Mouse (Mus musculus): ENCODE measurements around the gene Sdad1.
A peak's percentile ranks its signal among the peaks of the same experiment; 100 is the strongest.
"Not testable (repeated sequence)": the region's sequence is repeated elsewhere in the genome, so short reads cannot be mapped to it uniquely, and the experiment has no call there.

Gene Sdad1

DNA sequence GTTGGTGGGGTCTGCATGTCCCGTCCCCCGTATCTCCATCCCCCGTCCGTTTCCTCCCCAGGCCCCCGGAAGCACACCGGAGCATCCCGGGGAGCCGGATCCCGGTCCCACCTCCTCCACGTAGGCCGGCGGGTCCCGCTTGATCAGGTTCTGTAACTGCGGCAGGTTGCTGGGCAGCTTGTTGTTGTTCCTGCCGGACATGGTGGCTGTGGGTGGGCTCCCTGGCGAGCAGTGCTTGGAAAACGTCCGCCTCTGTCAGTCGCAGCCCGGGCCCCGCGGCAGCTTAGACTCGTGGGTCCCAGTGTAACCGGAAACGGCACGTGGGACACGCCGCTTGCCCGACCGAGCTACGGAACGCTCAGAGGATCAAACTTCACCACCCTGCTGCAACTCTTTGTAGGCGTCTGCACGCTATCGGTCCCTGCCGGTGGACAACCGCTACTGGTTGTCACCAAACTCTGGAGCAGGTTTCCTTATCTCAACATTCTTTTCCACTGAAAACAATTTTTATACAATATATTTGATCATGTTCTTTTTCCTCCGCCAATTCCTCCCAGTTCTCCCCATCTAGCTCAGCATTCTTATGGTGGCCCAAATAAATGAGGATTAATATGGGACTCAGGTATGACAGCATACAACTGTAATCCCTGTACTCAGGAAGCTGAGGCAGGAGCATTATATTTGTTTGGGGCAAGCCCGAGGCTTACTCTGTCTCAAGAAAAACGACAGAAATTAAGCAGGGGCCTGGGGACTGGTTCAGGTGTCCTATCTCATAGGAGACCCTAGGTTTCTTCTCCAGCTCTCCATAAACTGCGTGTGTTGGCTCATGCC lies at the start of gene Sdad1:
Sdad1 (minus strand) TSS at position 799 of the 831 bp plus-strand sequence.
- DNase-seq (ENCODE audit: low read depth, low spot score): peak; percentile 95

DNA sequence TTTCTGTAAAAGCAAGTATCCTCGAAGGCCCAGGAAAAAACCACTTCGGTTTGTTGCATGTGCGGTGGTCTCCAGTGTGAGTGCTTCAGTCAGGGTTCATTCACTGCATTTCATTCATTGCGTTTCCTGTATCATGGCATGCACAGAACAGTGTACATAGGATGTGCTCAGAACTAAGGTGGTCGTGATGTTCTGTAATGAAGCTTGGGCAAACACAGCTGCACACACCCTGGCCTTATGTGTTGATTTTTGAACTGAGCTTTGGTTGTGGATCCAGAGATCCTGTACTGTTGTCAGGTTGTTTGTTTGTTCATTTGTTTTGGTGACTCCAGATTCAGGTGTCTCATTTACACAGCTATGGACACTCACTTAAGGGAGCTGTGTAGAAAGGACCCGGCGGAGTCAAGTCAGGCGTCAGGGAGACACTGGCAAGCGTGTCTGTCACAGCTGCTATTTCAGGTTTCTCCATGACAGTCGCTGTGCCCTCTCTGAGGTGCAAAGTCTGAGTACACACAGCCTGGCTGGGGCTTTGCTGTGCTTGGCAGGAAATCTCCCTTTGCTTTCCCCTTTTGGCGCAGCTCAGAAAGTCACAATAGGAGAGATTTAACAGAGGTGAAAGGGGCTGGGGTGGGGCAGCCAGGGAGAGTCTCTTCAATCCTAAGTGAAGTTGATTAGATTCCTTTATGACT lies 48.6 kb upstream of the Sdad1 start:
- DNase-seq (ENCODE audit: low read depth, low spot score): no peak

DNA sequence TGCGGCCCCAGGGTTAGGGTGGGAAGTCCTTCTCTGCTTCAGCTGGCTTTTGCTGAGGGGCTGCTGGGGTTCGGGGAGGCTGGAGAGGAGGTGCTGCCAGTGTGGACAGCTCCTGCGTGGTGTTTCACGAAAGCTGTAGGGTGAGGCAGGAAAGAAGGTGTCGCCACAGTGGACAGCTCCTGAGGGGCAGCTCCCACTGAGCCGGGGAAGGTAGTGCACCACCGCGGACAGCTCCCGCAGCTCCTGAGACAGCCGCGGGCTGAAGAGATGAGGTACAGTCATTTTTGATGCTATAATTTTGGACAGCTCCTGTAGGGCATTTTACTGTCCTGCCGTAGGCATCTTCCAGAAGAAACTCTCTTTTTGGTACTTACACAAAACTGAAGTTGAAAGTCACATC lies 47.8 kb upstream of the Sdad1 start:
- no peak for DNase-seq (ENCODE audit: low read depth, low spot score)

DNA sequence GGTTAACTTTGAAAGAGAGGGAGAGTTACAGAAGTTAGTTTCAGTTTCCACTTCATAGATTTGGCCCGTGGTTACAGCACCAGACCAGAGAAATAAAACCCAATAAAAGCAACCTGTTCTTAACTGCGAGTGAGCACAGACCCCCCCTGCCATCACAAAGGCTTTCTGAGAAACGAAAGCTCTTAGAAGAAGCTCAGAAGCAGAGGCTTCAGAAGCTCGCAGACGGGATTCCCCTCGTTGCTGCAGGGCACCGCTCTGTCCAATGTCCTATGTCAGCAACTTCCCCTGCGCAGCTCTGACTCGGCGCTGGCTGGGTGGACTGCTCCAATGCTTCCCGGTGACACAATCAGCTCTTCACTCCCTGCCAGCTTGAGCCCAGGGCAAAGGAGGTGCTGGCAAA lies 43.2 kb upstream of the Sdad1 start:
- DNase-seq (ENCODE audit: low read depth, low spot score): peak; percentile 84

DNA sequence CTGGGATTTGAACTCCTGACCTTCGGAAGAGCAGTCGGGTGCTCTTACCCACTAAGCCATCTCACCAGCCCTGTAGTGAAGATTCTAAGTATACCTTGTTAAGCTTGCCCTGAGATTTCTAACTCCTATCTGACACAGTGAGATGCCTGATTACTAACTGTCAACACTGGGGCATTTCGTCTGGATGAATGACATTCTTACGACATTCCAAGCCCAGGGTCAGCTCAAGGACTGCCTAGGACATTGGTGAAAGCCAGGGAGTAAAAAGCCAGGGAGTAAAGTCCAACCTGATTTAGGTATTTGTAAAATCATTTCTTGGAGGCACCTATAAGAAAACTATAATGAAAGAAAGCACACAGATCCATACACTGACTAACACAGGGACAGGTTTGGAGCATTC lies 42.4 kb upstream of the Sdad1 start:
- not testable (repeated sequence) for DNase-seq (ENCODE audit: low read depth, low spot score)

DNA sequence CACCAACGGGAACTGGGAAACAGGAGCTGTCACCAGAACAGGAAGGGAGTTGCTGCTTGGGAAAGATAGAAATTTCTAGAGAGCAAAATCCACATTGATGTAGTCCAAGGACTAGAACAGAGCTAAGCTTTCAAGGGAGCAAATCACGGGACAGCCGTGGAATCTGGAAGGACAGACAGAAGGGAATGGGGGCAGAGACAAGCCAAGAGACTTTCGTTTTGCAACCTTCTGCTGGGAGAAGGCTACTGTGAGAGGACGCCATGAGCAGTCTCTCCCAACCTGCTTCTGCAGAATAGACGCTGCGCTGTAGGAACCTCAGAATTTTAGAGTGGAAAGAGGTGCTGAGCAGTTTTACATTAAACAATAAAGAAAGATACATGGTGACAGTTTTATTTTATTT lies 39.5 kb upstream of the Sdad1 start:
- DNase-seq (ENCODE audit: low read depth, low spot score): no peak

DNA sequence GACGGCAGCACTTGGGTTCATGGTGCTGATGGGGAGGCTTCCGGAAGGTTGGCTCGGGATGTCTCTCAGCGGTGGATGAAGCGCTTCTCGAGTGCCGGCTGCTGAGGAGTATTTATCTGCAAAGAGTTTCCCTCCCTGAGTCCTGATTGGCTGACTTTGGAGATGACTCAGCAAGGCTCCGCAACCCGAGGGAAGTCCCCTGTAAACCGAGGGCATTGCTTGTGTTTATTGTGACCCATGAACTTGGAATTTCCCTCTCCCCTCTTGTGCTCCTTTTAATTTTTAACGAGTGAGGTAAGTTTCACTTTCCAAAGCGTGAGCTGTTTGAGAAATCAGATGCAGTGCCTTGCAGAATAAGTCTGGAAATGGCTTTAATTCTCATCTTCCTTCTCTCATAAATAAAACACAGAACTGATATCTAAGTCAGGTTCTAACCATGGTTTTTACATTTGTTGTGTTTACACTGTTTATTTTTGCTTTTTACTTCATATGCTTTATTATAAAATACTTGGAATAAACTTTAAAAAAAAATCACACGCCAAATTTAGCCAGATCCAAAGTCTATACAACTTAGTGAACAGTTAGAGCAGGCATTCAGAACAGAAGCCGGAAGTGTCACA lies 38.6 kb upstream of the Sdad1 start, which contains the start of gene Cxcl10:
Cxcl10 (minus strand) TSS at position 96 of the 620 bp plus-strand sequence.
- peak; percentile 80 for DNase-seq (ENCODE audit: low read depth, low spot score)

DNA sequence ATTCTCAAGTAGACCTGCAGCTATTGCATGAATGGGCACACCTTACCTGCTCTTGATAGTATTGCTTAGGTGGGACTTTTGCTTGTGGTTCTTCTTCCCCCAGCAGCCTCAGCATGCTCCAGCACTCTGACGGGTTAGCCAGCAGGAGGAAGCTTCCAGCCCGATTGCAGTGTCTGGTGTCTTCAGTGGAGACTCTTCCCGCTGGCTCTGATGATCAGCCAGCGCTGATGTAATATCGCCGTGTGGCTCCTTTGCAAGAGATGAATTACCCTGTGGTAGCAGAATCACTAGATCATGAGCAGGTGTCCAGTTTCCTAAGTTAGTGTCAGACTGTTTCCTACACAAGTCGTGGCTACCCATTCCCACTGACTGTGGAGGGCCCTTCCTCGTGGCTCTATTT lies 34.7 kb upstream of the Sdad1 start:
- DNase-seq (ENCODE audit: low read depth, low spot score): no peak

DNA sequence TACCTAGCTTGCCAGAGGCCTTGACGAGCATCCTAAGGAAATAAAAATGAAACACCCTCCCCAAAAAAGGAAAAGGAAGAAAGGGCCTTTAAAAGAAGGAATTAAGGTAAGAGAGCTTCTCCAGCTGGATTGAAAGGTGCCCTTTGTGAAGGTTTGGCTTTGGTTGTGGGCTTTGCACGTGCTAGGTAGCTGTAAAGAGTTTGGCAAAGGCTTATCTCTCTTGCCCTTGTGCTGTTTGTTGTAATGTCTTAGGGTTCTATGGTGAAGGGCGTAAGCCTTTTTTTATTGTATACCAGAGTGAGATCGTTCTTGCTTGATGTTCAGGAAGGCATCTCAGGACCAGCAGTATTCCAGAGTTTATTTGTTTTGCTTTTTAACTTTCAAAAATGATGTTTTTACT lies 30.3 kb upstream of the Sdad1 start:
- no peak for DNase-seq (ENCODE audit: low read depth, low spot score)

DNA sequence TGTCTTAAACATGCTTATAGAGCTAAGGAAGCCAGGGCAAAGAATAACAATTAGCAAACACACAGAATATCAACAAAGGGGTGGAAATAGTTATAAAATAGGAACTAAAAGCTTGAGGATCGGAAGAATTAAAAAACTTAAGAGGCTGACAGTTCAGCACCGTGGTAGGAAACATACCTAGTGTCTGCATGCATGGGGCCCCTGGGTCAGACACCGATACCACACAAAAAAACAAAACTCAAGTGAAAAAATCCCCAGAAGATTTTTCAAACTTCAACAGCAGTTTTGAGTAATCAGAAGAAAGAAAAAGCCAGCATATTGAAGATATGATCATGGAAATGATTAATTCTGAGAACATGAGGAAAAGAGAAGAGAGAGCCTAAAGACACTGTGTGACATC lies 26.5 kb upstream of the Sdad1 start:
- DNase-seq (ENCODE audit: low read depth, low spot score): no peak

DNA sequence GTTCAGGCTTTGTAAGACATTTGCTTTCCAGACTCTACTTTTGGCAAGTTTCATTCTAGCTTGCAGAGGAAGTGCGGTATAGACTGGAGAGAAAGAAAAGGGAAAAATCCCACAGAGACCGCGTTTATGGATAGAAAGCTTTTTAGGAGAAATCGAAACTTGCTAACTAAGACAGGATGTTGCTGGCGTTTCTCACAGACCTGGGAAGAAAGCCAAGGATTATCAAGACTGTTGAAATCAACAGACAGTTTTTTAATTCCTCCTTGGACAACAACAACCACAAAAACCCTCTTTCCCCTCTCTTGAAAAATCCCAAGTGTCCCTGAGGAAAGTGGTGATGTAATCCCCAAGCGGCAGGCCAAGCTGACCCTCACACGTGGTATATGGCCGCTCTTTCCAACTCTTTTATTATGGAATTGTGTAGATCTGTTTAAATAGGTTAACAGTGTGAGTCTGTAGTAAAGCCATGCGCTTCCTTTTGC lies 22.1 kb upstream of the Sdad1 start:
- no peak for DNase-seq (ENCODE audit: low read depth, low spot score)

DNA sequence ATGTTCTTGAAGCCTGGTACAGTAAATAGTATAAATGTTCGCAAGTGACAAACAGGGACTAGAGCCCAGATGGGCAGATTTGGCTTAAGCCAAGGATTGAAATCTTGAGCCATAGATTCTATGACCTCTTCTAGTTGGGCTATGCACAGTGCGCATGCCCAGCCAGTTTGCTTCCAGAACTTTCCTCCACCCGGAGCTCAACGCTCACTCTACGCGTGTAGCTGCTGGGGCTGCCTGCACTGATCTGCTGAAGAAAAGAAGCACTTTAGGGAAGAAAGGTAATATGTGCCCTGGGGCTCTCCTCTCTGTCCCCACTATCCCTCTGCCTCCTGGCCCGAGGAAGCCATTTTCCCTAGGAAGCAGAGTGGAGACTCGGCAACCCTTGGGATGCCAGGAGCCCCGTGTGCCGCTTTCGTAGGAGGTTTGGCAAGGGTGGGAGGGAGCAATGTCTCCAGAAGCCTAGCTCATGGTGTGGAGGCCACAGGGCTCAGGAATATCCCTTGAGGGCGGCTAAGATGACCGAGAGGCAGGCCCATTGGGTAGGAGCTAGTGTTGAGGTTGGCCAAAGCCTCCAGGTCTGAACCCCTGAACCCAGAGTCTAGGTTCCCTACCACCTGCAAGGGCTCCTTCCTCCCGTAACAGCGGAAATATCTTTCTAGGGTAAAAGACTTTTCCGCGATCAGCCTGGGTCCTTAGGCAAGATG lies 21.5 kb upstream of the Sdad1 start, which contains the start of gene Art3:
Art3 (plus strand) TSS at position 193 of the 704 bp plus-strand sequence.
- DNase-seq (ENCODE audit: low read depth, low spot score): no peak

DNA sequence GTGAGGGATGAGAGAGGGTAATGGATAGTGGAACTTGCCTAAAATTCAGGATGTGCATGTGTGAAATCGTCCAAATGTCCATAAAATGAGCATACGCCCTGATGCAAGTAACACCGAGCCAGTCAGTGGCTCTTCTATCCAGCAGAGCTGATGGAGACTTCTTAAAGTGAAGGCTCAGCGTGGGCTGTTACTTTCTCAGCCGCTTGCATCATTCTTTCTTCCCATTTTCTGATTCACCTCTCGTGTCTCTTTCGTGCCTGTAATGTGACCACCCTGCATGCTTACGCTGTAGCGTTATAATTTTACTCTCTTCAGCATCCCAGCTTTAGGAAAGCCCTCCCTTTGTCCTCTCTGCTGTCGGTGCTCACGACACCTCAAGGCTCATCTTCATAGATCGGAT lies 20.8 kb upstream of the Sdad1 start:
- no peak for DNase-seq (ENCODE audit: low read depth, low spot score)

DNA sequence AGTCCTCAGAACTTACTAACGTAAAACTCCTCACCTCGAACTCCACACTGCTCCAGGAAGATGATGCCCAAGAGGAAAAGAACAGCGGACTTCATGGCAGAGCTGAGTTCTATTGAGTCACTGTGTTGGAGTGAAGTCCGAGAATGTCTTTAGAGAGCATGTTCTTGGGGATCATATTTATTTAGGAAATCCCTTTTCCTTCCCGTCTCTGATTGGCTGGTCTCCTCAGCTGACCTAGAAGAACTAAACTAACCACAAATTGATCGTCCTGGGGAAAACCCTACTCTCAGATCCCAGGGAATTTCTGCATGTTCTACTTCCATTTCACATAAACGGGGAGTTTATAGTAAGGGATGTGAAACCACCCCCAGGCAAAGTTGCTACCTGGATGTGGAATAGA lies 17.6 kb upstream of the Sdad1 start, which contains the start of gene Cxcl9:
Cxcl9 (minus strand) TSS at position 151 of the 400 bp plus-strand sequence.
- no peak for DNase-seq (ENCODE audit: low read depth, low spot score)

DNA sequence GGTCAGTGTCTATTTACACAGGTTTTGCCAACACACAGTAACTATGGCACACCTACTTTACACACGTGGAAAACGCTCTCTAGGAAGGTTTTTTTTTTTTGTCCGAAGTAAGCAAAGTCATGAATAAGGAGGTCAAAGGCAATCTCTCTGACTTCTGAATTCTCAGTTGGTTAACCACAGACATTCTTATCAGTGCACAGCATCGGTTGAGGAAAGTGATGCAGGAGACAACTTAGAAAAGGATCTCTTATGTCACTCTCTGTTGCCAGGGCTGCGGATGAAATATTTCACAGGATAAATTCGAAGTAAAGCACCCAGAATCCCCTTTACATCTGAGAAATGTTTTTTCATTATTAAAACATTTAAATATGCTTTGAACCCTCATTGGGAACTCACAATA lies 17.1 kb upstream of the Sdad1 start:
- no peak for DNase-seq (ENCODE audit: low read depth, low spot score)

DNA sequence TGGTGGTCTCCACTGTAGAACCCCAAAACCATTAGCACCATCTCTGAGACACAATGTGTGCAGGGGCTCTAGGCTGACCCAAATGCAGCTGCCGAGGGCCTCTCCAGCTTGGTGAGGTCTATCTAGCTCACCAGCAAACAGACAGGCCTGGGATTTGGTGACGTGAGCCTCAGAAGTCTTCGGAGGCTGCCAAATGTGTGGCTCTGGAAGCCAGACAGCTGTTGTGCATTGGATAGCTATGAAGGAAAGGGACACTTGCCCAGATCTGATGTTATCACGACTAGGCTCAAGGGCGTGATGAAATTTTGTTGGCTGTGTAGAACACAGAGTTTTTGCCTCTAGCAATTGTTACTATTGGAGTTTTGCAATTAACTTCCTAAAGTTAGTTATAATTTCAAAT lies 13.0 kb upstream of the Sdad1 start:
- no peak for DNase-seq (ENCODE audit: low read depth, low spot score)

DNA sequence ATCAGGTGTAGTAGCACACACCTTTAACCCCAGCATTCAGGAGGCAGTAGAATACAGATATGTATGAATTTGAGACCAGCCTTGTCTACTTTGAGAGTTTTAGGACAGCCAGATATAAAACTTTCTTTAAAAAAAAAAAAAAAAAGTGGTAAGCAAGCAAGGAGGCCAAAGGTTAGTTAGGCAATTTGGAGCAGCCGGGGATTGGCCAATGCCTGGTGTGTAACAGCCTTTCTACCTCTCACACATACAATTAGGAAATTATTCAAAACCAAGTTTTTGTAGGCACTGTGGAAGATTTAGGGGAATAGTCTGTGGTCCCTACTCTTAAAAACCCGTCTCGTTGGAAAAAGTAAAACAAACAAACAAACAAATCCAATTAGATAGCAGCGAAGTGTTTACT lies 12.3 kb upstream of the Sdad1 start:
- DNase-seq (ENCODE audit: low read depth, low spot score): no peak

DNA sequence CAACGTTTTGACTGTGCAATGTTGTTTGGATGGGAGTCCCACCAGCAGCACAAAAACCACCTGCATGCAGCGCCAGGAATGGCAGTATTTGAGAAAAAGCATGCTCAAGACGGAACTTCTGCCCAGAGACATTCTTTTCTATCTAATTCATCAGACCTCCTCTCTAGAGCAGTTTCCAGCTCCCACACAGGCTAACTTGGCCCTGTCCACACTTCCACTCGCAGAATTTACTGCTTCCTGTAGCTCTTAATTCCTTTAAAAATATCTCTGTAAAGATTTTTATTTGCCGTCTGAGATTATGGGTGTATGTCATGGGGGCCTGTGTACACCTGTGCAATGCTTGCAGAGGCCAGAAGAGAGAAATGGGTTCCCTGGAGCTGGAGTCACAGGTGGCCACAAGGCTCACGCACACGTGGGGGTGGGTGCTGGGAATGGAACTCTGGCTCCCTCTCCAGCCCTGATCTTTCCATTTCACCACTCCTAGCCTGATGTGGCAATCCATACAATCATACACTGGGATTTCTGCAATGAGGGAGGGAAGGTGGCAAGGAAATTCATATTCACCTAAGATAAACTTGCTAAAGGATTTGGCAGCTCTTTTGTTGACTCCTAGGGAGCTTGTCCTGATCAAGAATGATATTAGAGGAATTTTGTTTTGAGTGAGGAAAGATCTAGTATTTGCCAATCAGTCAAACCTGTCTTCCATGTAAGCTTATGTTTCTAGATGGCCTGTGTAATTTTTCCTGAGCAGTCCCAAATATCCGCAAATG lies 11.5 kb upstream of the Sdad1 start:
- DNase-seq (ENCODE audit: low read depth, low spot score): no peak

DNA sequence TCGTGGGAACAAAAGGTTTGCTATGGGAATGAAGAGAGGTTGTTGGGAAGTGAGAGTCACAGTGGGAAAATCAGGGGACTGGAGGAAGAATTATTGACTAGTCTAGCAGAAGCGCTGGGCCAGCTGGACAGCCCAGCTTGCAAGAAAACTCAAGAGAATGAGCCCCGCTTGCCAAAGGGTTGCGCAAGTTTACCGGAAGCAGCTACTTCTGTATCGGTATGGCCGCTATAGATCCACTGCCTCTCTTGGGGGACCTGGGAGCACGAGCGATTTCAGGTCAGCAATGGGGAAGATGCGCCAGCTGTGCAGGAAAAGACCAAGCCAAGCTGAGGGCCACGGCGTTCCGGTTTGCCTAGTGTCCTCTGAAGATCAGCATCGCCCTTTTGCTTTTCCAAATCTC lies 8.3 kb upstream of the Sdad1 start:
- no peak for DNase-seq (ENCODE audit: low read depth, low spot score)

DNA sequence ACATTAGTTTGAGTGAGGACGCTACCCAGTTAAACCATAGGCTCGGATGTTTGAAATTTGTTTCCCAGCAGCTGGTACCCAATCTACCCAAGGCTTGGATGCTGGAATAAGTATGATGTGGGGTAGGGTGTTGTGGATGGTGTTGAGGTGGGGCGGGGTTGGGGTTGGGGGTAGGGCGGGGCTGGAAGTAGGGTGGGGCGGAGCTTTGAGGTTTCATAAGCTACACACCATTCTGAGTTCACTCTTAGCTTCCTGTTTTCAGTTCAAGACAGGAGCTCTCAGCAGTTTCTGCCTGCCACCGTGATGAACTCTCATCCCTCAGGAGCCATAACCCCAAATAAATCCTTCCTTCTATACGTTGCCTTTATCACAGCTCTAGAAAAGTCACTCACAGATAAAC lies 7.8 kb upstream of the Sdad1 start:
- peak; percentile 39 for DNase-seq (ENCODE audit: low read depth, low spot score)

DNA sequence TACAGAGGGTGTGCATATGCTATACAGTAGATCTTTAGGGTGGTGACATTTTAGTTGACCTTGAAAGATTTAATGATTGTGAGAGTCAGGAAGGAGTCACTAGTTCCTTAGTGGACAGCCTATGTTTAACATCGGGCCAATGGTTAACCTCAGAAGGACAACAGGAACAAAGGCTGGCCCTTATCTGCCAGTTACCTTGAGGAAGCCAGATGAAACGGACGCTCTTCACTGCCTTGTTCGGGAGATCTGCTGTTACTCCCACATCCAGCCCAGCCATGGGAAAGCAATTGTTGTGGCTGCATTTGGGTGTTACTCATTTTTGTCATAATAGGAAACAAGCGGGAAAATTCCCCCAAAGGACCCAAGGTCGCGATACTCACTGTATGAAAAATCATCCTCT lies 3.5 kb upstream of the Sdad1 start:
- DNase-seq (ENCODE audit: low read depth, low spot score): no peak

Measured in A20 (cell line).